Mouse (Mus musculus): ENCODE results near the gene Mtus2.
A peak's percentile ranks its signal among the peaks of the same experiment; 100 is the strongest.
"Not testable (repeated sequence)": the region's sequence is repeated elsewhere in the genome, so short reads cannot be mapped to it uniquely, and the experiment has no call there.

Gene Mtus2

DNA sequence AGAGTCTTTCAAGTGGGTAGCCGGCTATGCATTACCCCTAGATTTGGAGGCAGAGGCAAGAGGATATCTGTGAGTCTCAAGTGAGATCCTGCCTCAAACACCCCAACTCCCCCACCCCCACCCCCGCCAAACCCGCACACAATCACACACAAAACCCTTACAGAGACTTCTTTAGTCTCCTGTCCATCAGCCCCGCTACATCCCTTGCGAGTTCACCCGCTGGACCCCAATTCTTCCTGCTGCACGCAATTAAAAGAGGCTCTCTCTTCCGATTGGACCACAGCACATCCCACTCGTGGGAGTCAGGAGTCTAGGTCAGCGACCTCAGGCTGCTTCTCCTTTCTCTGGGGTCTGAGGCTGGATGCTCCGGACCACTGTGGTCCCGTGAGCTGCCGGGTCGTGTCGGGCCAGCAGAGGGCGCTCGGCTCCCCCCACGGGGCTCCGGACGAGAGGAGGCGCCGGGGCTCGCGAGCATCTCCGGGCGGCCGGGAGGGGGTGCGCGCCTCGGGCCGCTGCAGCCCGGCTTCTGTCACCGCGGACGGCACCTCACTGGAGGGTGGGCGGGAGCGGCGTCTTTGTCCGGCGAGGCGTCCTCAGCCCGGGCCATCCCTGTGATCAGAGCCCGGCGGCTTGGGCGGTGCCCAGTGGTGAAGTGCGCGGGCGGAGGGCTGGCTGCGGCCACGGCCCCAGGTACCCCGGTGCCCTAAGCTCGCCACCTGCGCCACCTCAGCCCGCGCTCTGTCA is at the start of gene Mtus2:
Gene Mtus2 (plus strand): TSS at position 500 of the 744 bp plus-strand sequence.
- DNase-seq = peak; percentile 90 to 91

DNA sequence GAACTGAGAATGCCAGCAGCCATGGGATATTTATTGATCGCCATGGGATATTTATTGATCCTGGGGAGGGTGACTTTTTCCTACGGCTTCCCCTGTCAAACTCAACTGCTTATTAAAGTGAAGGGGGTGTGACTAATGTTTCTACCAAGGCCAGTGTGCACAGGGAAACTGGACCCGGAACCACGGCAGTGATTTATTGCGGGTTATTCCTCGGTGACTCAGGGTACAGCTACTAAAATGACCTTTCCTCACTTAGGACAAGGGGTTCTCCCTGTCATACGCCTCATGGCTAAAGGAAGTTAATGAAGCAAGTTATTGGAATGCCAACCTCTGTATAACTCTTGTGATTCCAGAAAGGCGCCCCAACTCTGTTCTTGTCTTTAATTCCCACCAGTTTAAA is 49.3 kb upstream of the Mtus2 start:
- DNase-seq = no peak

GRCm38 (mm10) chr5:147910807-147911509 is 46.2 kb upstream of the Mtus2 start:
- DNase-seq = peak; percentile 21 to 25

DNA sequence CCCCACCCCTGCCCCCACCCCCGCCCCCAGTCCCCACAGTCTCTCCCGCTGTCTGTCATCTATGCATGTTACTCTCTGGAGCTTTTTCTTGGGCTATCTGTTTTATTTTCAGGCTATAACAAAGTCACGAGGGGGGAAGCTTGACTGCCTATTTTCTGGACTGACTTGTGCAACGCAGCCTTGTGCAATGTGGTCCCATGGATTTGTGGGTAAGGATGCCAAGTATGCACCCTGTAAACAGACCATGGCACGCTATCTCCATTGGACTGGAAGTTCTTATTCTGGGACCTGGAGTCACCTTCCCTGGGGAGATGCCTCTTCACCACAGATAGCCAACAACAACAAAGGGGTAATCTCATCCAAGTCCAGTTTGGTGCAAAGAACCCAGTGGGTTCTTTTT is 45.4 kb upstream of the Mtus2 start:
- DNase-seq = no peak

DNA sequence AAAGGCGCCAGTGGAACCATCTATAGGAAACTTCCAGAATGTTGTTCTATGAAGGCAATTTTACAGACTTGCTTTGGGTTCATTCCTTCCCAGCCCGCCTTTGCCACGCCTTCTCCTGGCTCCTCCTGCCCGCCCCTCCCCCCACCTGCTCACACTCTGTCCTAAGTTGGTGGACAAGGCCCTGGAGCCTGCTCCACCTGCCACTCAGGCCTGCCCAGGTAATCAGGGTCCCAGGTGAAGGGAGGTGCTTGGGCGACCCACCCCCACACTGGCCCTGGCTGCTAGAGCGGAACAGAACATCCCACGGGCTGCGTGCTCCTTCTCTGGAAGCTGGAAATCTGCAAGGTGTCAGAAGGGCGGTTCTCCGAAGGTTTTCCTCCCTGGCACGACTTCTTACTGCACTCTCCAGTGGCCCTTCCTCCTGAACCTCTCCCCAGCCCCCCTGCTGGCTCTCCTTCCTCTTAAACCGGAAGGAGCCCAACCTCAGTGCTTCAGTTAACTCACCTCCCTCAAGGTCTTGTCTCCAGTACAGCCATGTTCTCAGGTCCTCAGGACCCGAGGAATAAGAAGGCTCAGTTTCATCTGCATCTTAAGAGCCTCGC is 43.8 kb upstream of the Mtus2 start:
- peak; percentile 61 to 75 for DNase-seq

DNA sequence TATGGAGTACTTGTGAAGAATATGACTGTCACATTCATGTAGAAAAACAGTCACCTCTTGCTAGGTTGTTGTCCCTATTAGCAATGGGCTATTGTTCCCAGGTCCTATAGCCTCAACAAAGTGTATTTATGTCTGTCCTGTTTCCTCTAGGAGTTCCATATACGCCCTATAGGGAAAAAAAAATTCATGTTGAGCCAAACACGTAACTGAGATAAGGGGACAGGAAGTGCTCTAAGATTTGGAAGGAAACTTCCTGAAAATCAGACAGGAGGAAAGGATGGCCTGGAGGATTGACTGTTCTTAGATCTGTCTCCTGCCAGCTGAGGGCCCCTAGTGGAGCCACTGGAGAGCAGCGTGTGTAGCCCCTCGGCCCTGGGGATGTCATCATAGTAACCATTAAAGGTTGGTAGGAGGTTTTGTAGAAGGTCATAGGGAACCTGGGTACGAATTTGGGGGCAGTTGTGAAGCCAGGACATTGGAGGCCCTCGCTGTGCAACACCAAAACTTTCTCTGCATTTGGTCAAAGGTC is 42.0 kb upstream of the Mtus2 start:
- DNase-seq = peak; percentile 25 to 34

- no peak for DNase-seq
These were observed 40.9 kb upstream of the Mtus2 start for GRCm38 (mm10) chr5:147916171-147916570.

DNA sequence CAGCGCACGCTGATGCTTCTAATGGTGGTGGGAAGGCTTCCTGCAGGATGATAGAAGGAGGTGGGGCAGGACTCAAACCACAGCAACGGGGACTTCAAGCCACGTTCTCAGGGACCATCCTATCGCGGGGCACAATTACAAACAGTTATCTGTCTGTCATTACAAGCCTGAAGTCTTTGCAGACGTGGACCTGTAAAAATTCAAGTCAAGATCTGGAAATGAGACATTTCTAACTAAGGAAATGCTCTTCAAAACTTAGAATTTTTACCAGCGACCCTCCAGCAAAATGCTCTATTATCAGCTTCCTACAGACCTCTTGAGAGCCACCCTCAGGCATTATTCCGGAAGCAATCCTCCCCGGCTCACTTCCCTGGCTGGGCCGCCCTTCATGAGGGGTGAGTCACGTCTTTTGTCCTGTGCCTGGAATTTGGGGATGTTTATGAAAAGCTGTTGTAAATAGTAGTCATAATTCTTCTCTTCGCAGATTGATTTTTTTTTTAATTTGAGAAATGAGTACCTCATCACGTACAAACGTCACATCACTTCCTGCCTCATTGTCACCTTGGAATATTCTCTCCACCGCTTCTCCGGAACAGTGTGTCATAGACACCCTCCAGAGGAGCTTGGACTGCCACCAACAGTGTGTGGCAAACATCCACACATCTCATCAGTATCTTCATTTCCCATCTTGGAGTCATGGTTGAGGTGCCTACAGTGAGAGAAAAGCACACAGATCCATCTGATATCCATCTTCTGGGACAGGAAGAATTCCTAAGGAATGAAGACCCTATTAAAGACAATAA is 38.9 kb upstream of the Mtus2 start:
- DNase-seq = peak; percentile 32 to 57

DNA sequence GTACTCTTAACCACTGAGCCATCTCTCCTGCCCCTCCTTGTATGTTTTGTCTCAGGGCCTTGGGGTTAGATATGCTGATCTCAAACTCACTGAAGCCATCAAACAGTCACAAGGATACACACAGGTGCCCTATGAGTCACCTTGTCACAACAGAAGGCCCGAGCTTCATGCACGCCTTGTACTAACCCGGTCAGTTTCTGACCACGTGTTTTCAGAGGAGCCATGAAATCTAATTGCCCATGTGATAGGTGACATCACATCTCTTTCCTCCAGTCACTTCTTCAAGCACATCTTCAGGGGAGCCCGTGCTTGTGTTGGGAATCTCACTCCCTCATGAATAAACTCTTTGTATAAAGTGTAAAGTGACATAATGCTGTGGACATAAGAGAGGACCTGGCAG is 32.5 kb upstream of the Mtus2 start:
- DNase-seq = no peak

GRCm38 (mm10) chr5:147925935-147926604 is 31.1 kb upstream of the Mtus2 start:
- peak; percentile 55 to 60 for DNase-seq

GRCm38 (mm10) chr5:147928668-147929497 is 28.2 kb upstream of the Mtus2 start:
- no peak for DNase-seq

DNA sequence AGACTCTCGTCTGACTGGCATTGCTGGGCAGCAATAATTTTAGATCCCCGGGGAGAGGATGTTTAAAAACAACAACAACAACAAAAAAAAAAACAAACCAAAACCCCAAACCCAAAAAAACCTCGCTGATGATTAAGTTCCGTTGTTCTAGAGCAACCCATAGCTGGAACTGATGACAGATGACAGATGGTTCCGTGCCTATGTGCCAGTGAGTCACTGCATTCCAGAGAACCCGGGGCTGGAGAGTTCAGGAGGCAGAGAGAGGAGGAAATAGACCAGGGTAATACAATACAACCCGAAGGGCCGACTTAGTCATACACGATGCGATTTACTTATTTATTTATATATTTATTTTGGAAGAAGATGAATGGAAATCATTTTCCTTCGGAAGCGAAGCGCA is 22.0 kb upstream of the Mtus2 start:
- no peak for DNase-seq

DNA sequence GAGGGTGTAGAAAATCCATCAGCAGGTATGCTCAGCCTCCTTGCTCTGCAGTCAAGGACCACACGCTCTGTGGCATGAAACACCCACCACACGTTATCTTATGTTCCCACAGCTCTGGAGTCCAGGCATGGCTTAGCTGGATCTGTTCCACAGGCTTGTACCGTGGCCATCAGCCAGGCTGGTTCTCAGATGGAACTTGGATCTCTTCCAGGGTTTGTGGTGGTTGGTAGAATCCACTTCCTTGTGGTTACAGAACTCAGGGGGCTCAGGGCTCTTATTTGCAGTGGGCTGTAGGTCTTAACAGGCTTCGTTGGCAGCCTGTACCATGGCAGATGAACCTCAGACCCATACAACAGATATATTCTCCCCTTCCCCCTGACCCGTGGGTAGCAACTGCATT is 17.9 kb upstream of the Mtus2 start:
- no peak for DNase-seq

- peak; percentile 35 to 45 for DNase-seq
These were observed 12.0 kb upstream of the Mtus2 start for GRCm38 (mm10) chr5:147945000-147945666.

DNA sequence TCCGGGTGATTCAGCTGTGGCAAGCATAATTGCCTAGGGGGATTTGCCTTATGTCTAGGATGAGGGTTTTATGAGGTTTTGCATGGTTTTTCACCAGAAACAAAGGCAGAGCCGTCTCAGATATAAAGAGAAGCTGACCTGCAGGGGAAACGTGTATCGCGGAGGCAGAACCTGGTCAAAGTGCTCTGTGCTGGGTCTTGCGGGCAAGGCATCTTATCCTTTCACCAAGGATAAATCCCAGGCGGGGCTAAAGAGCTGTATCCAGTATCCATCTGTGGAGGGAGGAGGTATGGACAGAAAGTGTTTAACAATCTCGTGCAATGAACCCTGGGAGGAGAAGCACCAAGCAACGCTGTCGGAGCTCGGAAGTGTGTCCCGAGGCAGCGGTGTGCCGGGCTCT is 7.2 kb upstream of the Mtus2 start:
- DNase-seq = no peak

DNA sequence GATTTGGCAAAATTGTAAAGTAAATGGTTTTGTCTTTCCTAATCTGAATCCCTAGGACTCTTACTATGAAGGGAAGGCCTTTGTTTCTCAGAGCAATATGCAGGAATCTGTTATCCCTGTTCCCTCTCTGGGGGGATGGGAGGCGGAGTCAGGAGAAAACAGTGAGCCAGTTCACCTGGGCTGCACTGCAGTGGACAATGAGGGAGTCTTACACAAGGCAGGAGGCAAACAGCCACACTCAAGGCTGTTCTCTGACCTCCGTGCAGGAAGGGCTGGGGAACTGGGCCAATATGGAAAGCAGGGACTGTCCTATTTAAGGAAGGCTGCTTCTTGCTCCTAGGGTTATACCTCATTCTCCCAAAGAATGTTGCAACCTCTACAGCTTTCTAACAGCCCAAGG is 5.4 kb upstream of the Mtus2 start:
- no peak for DNase-seq

DNA sequence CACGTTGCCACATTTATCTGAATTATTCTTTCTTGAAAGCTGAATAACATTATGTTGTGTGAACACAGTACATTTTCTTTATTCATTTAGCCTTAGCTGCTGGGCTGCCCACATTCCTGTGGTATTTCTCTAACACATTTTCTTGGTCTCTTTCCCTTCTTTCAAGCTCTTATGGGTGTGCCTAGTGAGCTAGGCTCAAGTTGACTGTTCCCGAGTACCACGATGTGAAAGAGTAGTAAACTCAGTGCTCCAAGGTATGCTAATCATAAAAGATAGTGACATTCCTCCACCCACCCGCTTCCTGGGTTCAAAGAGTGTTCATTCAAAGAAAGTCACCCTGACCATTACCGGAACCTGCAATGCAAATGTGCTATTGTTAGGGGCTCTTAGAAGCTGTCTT is 3.9 kb upstream of the Mtus2 start:
- DNase-seq = not testable (repeated sequence)

GRCm38 (mm10) chr5:147955671-147956070 is 1.4 kb upstream of the Mtus2 start:
- DNase-seq = no peak

DNA sequence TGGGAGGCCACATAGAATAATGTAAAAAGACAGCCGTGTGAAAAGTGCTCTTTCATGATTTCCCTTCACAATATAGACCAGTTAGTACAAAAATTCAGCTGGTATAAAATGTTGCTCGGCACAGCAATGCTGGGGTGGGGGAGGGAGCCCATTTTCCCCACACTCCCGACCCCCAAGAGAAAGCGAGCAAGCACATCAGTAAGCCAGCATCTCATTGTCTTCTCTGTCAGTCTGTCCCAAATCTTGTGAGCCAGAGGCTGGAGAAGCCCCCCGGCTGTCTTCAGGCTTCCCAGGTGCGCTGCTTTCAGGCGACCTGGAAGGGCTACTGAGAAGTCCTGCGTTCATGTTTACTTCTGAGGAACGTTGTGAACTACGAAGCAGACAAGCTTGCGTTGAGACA is 699 bp upstream of the Mtus2 start:
- no peak for DNase-seq

GRCm38 (mm10) chr5:147957592-147958271 is 612 bp downstream of the Mtus2 start:
- peak; percentile 59 to 67 for DNase-seq

Data from kidney, postnatal 4 days (tissue).